ENCODE assay signal across 20 mouse cellular contexts in the genomic region with DNA sequence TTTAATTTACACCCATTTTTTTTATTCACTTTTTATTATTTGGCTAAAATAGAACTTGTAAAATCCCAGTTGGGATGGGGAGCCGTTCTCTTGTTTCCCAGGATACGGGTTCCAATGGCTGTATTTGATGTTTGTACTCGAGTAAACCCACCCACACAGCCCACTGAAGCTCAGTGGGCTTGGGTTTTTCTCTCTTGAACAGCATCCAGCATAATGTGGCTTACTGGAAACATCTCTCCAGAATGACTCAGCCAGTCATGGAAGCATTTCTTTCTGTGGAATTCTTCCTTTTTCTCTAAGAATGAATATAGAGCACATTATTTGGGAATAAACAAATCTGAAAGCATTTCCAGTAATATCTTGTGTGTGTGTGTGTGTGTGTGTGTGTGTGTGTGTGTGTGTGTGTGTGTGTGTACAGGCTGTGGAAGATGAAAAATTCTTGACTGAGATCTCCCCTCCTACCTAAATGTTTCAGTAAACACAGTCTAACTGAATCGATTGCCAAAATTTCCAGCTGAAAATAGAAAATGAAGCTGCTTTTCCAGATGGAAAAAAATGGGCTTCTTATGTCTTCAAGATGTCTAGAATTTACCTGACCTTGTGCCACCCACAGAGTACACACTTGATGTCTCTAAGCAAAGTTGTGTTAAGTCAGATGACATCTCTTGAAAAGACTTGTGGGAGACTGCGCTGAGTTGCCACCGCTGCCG.
DNase-seq lines count a peak whose midpoint lies in the region; ATAC-seq and TF ChIP-seq lines count a peak whose summit lies in the region.
"Had no signal": no experiment of that assay in that cellular context is flagged by ENCODE, and none has a peak within 500 bp of the region (broad histone marks: within the 10 kb centered on the region; RNA-seq: fewer than 3 reads in every experiment).

No protein-coding gene starts in this region.

- no peak for ATAC-seq in megakaryocyte progenitor cell, adult 5-6 weeks (replicated peaks; ENCODE audit: poor library complexity)
- ATAC-seq: forebrain, embryonic 15.5 days had no signal

- TF ChIP-seq POLR2A in embryonic fibroblast, embryonic 13.5 days (IDR thresholded peaks at IDR 0.05; ENCODE audit: low read depth, low read length) = no peak

- 89% methylated on average over 7 of the region's 7 CpGs for WGBS in hindbrain, embryonic 10.5 days

- H3K9me3 ChIP-seq in hindbrain, embryonic 10.5 days = no peaks in the 10 kb centered on the region
- H3K9me3 ChIP-seq: embryonic facial prominence, embryonic 13.5 days; forebrain, embryonic 15.5 days; heart, embryonic 15.5 days; midbrain, embryonic 10.5 days had no signal

- H3K36me3 ChIP-seq in hindbrain, embryonic 10.5 days = no peaks in the 10 kb centered on the region
- H3K36me3 ChIP-seq: embryonic facial prominence, embryonic 13.5 days; forebrain, embryonic 15.5 days; heart, embryonic 15.5 days; midbrain, embryonic 10.5 days had no signal

- DNase-seq in frontal cortex, adult 2 months (ENCODE audit: extremely low spot score in 1 of 2, low spot score in 1 of 2) = peak; percentile 13 to 52
- DNase-seq in frontal cortex, postnatal 25 days (ENCODE audit: low spot score in 2 of 2) = no peak
- DNase-seq in left cerebral cortex, postnatal 14 days (ENCODE audit: low spot score in 2 of 2) = peak; percentile 22 to 50
- DNase-seq in left cerebral cortex, adult 2 months (ENCODE audit: extremely low spot score in 1 of 2, low spot score in 2 of 2) = no peak
- DNase-seq in 3134 (ENCODE audit: extremely low read depth, insufficient read length, low spot score) = peak; percentile 29
- DNase-seq in hindbrain, embryonic 10.5 days (ENCODE audit: low spot score) = no peak
- DNase-seq: adrenal gland, adult 8-10 months; B cell, adult 2 months; cerebellum, adult 18-20 months; kidney, adult 11 months; kidney, postnatal 25 days; liver; retina, postnatal 1 day; thymus, adult 18-20 months had no signal

- intact Hi-C loops in left cerebral cortex, postnatal 14 days (cut with DNase I) = no loop called here
- intact Hi-C loops in left cerebral cortex, adult 2 months (cut with DNase I) = loop anchor here (5.0 to 10.0 kb wide), 2 partner anchors 115 to 222 kb away; no protein-coding TSS in a partner anchor

- H3K27ac ChIP-seq in left cerebral cortex, adult 2 months = no peak overlapping the region
- H3K27ac ChIP-seq in embryonic fibroblast, embryonic 13.5 days (ENCODE audit: insufficient read depth, low read length) = peak overlapping the region; percentile 89
- H3K27ac ChIP-seq in hindbrain, embryonic 10.5 days = no peak overlapping the region
- H3K27ac ChIP-seq: embryonic facial prominence, embryonic 13.5 days; forebrain, embryonic 15.5 days; heart, embryonic 15.5 days; midbrain, embryonic 10.5 days had no signal

- no peak for TF ChIP-seq CTCF in left cerebral cortex, adult 2 months (IDR thresholded peaks at IDR 0.05)
- no peak for TF ChIP-seq CTCF in embryonic fibroblast, embryonic 13.5 days (IDR thresholded peaks at IDR 0.05; ENCODE audit: borderline replicate concordance, insufficient read depth, low read length)

- no peak overlapping the region for H3K4me3 ChIP-seq in left cerebral cortex, adult 2 months
- H3K4me3 ChIP-seq in embryonic fibroblast, embryonic 13.5 days (ENCODE audit: insufficient read depth, low read length) = no peak overlapping the region
- H3K4me3 ChIP-seq in hindbrain, embryonic 10.5 days = no peak overlapping the region
- H3K4me3 ChIP-seq: embryonic facial prominence, embryonic 13.5 days; forebrain, embryonic 15.5 days; heart, embryonic 15.5 days; midbrain, embryonic 10.5 days had no signal

- no peaks in the 10 kb centered on the region for H3K27me3 ChIP-seq in hindbrain, embryonic 10.5 days (ENCODE audit: insufficient read depth, poor library complexity, severe bottlenecking)
- H3K27me3 ChIP-seq: embryonic facial prominence, embryonic 13.5 days; forebrain, embryonic 15.5 days; heart, embryonic 15.5 days had no signal

- peaks cover 12% of the 10 kb centered on the region for H3K4me1 ChIP-seq in embryonic fibroblast, embryonic 13.5 days (ENCODE audit: control insufficient read depth, insufficient read depth, low read length)
- no peaks in the 10 kb centered on the region for H3K4me1 ChIP-seq in hindbrain, embryonic 10.5 days (replicated peaks)
- H3K4me1 ChIP-seq: forebrain, embryonic 15.5 days; midbrain, embryonic 10.5 days had no signal

Comparison
In these comparisons a context has a peak if more than half of its experiments do, and no peak if none do; other contexts are left out.
1. DNase-seq: peak in frontal cortex, adult 2 months (2 of 2), left cerebral cortex, postnatal 14 days (2 of 2) and 3134 (single experiment); none in frontal cortex, postnatal 25 days (0 of 2), left cerebral cortex, adult 2 months (0 of 2) and hindbrain, embryonic 10.5 days (single experiment).